Mouse (Mus musculus): Measurements from ENCODE around the gene Ncl. TPM values are rescaled to one million over a fixed set of nuclear protein-coding genes. Genes with fewer than 3 reads are reported as not detected.

The Ncl gene
- total and polyA plus RNA-seq, 2 experiments = 4.6 to 24.3 TPM

DNA sequence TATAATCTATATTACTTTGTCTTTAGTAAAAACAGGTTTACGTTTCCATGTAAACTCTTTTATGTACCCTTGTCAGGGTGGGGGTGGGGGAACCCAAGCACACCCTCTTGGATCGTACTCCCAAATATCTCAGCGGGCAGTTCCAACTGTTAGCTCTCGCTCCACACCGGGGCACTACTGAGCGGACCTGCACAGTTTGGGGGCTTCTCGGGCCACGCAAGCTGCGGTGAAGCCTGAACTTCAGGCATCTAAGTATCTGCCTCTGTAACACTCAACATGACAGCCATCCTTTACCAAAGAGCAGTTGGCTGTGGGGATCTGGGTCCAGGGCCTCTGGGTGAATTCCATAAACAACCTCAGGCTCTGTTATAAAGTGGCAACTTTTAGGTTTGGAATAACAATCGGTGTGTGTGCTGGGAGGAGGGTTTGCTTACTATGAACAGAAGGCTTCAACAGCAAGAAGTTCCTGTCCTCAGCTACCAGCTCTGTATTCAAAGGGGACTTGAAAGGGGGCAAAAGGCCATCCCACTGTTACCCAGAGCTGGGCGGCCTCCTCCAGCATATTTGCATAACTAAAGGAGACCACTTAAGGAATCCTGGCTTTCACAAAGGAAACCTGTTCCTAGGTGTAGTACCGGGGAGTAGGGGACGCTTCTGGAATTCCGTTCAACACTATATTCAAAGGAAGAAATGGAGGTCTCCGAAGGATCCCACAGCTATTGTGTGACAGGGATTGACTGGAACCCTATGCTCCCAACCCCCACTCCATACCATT is 48.5 kb downstream of the Ncl start:
- no peaks in the 10 kb centered on the region for H3K36me3 ChIP-seq (ENCODE audit: control insufficient read depth, insufficient read depth, low read length)
- TF ChIP-seq POLR2A (IDR thresholded peaks at IDR 0.05; ENCODE audit: extremely low read depth, insufficient read depth, low read length) (no peak), CTCF (IDR thresholded peaks at IDR 0.05; ENCODE audit: low read depth, low read length) (no peak)
- no peak overlapping the region for H3K27ac ChIP-seq (replicated peaks; ENCODE audit: insufficient read depth, low read depth, low read length)
- H3K79me2 ChIP-seq (ENCODE audit: control insufficient read depth, insufficient read depth, low read length) = no peaks in the 10 kb centered on the region
- no peak for DNase-seq (ENCODE audit: extremely low read depth, low read depth, low spot score)
- 72% methylated on average over 15 of the region's 15 CpGs for WGBS
- H3K4me3 ChIP-seq (ENCODE audit: insufficient read depth, low read depth, low read length) = no peak overlapping the region
- no peak overlapping the region for H3K9ac ChIP-seq (ENCODE audit: low read depth, low read length)
- H3K4me1 ChIP-seq (ENCODE audit: control insufficient read depth, insufficient read depth, low read length) = no peaks in the 10 kb centered on the region
- peaks cover 2% of the 10 kb centered on the region; the same call in 1 of the 2 replicates for H3K27me3 ChIP-seq (ENCODE audit: control insufficient read depth, insufficient read depth, low read length)

DNA sequence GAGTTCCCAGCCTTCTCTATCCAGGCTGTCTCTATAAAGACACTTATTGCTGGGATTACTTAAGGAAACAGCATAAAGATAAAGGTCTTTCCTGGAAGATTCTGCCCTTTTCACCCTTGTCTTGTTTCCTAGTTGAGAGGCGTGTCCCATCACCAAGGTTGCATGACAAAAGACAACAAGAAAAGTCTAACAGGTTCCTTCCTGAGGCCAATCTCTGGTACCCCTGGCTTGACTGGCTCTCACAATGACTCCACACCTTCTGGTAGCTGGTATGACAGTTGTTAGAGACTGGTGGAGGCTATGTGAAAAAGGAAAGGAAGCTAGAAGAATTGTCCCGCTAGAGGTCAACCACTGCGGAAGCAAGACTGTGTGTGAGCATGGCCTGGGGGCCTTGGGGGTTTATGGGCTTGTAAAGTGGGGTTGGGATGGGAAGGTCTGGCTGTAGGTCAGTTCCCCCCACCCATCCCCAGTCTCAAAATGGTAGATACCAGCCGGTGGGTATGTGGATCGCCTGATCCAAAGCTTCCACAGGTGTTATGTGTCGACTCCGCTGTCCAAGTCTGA is 49.8 kb downstream of the Ncl start:
- no peak for TF ChIP-seq CTCF (IDR thresholded peaks at IDR 0.05; ENCODE audit: low read depth, low read length)
- TF ChIP-seq POLR2A (IDR thresholded peaks at IDR 0.05; ENCODE audit: extremely low read depth, insufficient read depth, low read length) = no peak
- 90% methylated on average over 7 of the region's 7 CpGs for WGBS
- no peaks in the 10 kb centered on the region for H3K4me1 ChIP-seq (ENCODE audit: control insufficient read depth, insufficient read depth, low read length)

DNA sequence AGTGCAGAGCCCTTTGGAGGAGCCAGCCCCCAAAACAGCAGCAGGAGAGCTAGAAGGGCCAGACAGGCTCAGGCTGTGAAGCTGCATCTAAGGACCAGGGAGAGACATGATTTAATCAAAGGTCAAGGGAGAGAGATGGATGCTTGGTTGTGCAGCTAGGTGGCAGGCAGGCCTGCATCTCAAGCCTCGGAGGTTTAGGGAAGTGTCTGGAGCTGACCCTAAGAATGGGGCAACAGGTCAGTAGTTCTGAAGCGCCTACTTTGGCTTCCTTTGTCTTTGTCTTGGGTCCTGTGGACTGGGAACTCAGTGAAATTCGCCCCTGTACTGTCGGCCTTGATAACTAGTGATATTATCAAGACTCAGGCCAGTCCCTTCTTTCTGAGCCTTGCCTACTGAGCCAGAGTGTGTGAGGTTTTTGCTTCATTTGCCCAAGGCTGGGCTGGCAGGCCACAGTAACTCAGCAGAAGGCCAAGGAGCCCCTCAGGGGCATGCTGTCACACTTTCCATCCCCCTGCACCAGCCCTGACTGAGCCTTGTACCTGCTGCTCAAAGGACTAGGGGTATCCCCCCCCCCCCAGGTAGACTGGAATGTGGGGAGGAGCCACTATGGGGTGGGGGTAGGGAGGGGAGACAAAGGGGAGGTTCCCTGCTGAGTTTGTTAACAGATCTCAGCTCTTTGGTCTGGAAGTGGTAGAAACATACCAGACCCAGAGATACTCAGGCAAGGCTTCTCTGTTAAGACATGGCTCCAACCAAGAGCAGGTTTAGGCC is 51.1 kb downstream of the Ncl start:
- Histone ChIP-seq H3K79me2 (ENCODE audit: control insufficient read depth, insufficient read depth, low read length) (no peaks in the 10 kb centered on the region), H3K4me3 (ENCODE audit: insufficient read depth, low read depth, low read length) (no peak overlapping the region), H3K9ac (ENCODE audit: low read depth, low read length) (no peak overlapping the region), H3K4me1 (ENCODE audit: control insufficient read depth, insufficient read depth, low read length) (no peaks in the 10 kb centered on the region), H3K27ac (replicated peaks; ENCODE audit: insufficient read depth, low read depth, low read length) (no peak overlapping the region), H3K27me3 (ENCODE audit: control insufficient read depth, insufficient read depth, low read length) (peaks cover 6% of the 10 kb centered on the region; the same call in 1 of the 2 replicates), H3K36me3 (ENCODE audit: control insufficient read depth, insufficient read depth, low read length) (no peaks in the 10 kb centered on the region)
- WGBS = 81% methylated on average over 4 of the region's 4 CpGs
- no peak for DNase-seq (ENCODE audit: extremely low read depth, low read depth, low spot score)
- TF ChIP-seq POLR2A (IDR thresholded peaks at IDR 0.05; ENCODE audit: extremely low read depth, insufficient read depth, low read length) (no peak), CTCF (IDR thresholded peaks at IDR 0.05; ENCODE audit: low read depth, low read length) (no peak)

More for the DNA sequence above, 49.8 kb downstream of the Ncl start:
- Histone ChIP-seq H3K27me3 (ENCODE audit: control insufficient read depth, insufficient read depth, low read length) (peaks cover 2% of the 10 kb centered on the region; the same call in 1 of the 2 replicates), H3K9ac (ENCODE audit: low read depth, low read length) (no peak overlapping the region), H3K79me2 (ENCODE audit: control insufficient read depth, insufficient read depth, low read length) (no peaks in the 10 kb centered on the region), H3K4me3 (ENCODE audit: insufficient read depth, low read depth, low read length) (no peak overlapping the region), H3K36me3 (ENCODE audit: control insufficient read depth, insufficient read depth, low read length) (no peaks in the 10 kb centered on the region), H3K27ac (replicated peaks; ENCODE audit: insufficient read depth, low read depth, low read length) (no peak overlapping the region)
- DNase-seq (ENCODE audit: extremely low read depth, low read depth, low spot score) = no peak

DNA sequence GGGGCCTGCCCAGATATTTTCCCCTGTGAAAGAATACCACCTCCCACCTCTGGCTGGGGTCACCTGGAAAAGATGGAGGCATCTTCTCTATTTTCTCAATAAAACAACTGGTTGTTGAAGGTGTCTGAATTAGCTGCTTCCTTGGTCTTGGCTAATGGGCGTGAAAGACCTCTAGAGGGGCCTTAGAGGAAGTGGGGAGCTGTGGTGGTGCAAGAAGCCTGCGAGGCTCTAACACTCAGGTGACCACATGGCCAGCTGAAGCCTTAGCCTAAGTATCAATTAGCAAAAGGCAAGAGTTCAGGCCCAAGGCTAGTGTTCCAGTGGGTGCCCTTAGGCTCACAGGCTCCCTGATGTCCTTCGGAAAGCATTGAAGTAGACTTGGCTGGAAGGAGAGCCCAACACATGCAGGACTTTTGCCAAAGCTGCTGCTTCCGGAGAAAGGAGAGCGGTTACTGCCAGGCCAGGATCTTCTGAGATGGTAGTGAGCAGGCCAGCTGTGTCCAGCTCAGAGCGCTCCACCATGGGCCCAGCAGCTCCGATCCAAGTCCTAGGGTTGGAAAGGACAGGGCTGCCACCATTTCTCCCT is 51.9 kb downstream of the Ncl start:
- DNase-seq (ENCODE audit: extremely low read depth, low read depth, low spot score) = no peak
- H3K27ac ChIP-seq (replicated peaks; ENCODE audit: insufficient read depth, low read depth, low read length) = no peak overlapping the region

DNA sequence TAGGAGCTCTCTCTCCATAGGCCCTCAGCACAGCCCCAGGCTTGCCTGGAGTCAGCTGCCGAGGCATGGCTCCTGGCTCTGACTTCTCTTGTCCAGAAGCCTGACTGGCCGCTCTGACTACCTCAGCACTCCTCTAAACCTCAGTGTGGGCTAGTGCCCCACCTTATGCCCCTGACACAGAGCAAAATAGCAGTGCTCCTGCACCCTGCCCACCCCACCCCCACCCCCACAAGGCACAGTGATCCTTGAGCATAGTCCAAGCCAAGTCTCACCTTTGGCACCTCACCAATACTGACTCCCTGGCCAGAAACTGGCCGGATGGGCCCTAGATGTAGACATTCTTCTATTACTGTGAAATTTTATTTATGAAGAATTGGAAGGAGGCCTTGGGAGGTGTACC is 52.5 kb downstream of the Ncl start:
- Histone ChIP-seq H3K27me3 (ENCODE audit: control insufficient read depth, insufficient read depth, low read length) (peaks cover 7% of the 10 kb centered on the region; the same call in 1 of the 2 replicates), H3K4me3 (ENCODE audit: insufficient read depth, low read depth, low read length) (no peak overlapping the region), H3K36me3 (ENCODE audit: control insufficient read depth, insufficient read depth, low read length) (no peaks in the 10 kb centered on the region), H3K4me1 (ENCODE audit: control insufficient read depth, insufficient read depth, low read length) (no peaks in the 10 kb centered on the region), H3K9ac (ENCODE audit: low read depth, low read length) (no peak overlapping the region), H3K79me2 (ENCODE audit: control insufficient read depth, insufficient read depth, low read length) (no peaks in the 10 kb centered on the region), H3K27ac (replicated peaks; ENCODE audit: insufficient read depth, low read depth, low read length) (no peak overlapping the region)
- WGBS = 66% methylated on average over 3 of the region's 3 CpGs
- TF ChIP-seq CTCF (IDR thresholded peaks at IDR 0.05; ENCODE audit: low read depth, low read length) (no peak), POLR2A (IDR thresholded peaks at IDR 0.05; ENCODE audit: extremely low read depth, insufficient read depth, low read length) (no peak)
- DNase-seq (ENCODE audit: extremely low read depth, low read depth, low spot score) = no peak

More for the DNA sequence above, 51.9 kb downstream of the Ncl start:
- WGBS = 93% methylated on average over 7 of the region's 7 CpGs
- H3K36me3 ChIP-seq (ENCODE audit: control insufficient read depth, insufficient read depth, low read length) = no peaks in the 10 kb centered on the region
- H3K79me2 ChIP-seq (ENCODE audit: control insufficient read depth, insufficient read depth, low read length) = no peaks in the 10 kb centered on the region
- H3K4me3 ChIP-seq (ENCODE audit: insufficient read depth, low read depth, low read length) = no peak overlapping the region
- H3K27me3 ChIP-seq (ENCODE audit: control insufficient read depth, insufficient read depth, low read length) = peaks cover 7% of the 10 kb centered on the region; the same call in 1 of the 2 replicates
- TF ChIP-seq CTCF (IDR thresholded peaks at IDR 0.05; ENCODE audit: low read depth, low read length) (no peak), POLR2A (IDR thresholded peaks at IDR 0.05; ENCODE audit: extremely low read depth, insufficient read depth, low read length) (no peak)
- no peaks in the 10 kb centered on the region for H3K4me1 ChIP-seq (ENCODE audit: control insufficient read depth, insufficient read depth, low read length)
- no peak overlapping the region for H3K9ac ChIP-seq (ENCODE audit: low read depth, low read length)
